Mouse (Mus musculus) embryonic facial prominence, embryonic 11.5 days (tissue): ENCODE measurements at regions not wholly inside any gene's neighbourhood (a gene's known extent, or its start where the extent isn't known, plus 50 kb on each side); places are given as distances from the start of the nearest gene placed in this dataset.

Experiments
- ATAC-seq: fragments of 200-750 bp; cut with Nextera tagmentation; replicated peaks from 2 replicates; pipeline ENCODE4 v1.8.0; 2017; ENCODE audit warnings: low read depth; ENCODE audit not compliant: insufficient number of reproducible peaks, low FRiP score, low TSS enrichment
- DNase-seq: peaks from one replicate; pipeline ENCODE4 v3.0.0-alpha.2; 2015; ENCODE audit warnings: low spot score
- H3K27ac ChIP-seq: fragments of 300-500 bp; sonication (generic); replicated peaks from 2 replicates; pipeline ENCODE4 v1.5.1; 2014; ENCODE audit warnings: mild to moderate bottlenecking, low read depth, low read length, control low read depth
- H3K27me3 ChIP-seq: fragments of 300-500 bp; sonication (generic); 2 replicates; pipeline ENCODE4 v1.6.1; 2014; ENCODE audit warnings: mild to moderate bottlenecking, low read length, moderate library complexity, mixed read lengths; ENCODE audit not compliant: control insufficient read depth, insufficient read depth
- H3K36me3 ChIP-seq: fragments of 300-500 bp; sonication (generic); replicated peaks from 2 replicates; pipeline ENCODE4 v1.6.1; 2014; ENCODE audit warnings: low read depth, mild to moderate bottlenecking, low read length, moderate library complexity, mixed read lengths; ENCODE audit not compliant: control insufficient read depth, insufficient read depth
- H3K4me1 ChIP-seq: fragments of 300-500 bp; sonication (generic); 2 replicates; pipeline ENCODE4 v1.6.1; 2014; ENCODE audit warnings: low read length, mixed read lengths; ENCODE audit not compliant: control insufficient read depth, insufficient read depth
- H3K4me2 ChIP-seq: fragments of 300-500 bp; sonication (generic); 2 replicates; pipeline ENCODE4 v1.6.1; 2014; ENCODE audit warnings: low read depth, mild to moderate bottlenecking, control low read depth, low read length, moderate library complexity
- H3K4me3 ChIP-seq: fragments of 300-500 bp; sonication (generic); 2 replicates; pipeline ENCODE4 v1.5.1; 2014; ENCODE audit warnings: low read depth, low read length, control low read depth
- H3K9ac ChIP-seq: fragments of 300-500 bp; sonication (generic); replicated peaks from 2 replicates; pipeline ENCODE4 v1.6.1; 2014; ENCODE audit warnings: mild to moderate bottlenecking, control low read depth, low read length
- H3K9me3 ChIP-seq: fragments of 300-500 bp; sonication (generic); replicated peaks from 2 replicates; pipeline ENCODE4 v1.6.1; 2016; ENCODE audit warnings: mild to moderate bottlenecking, low read length, inconsistent platforms, mixed read lengths; ENCODE audit not compliant: control insufficient read depth
- WGBS: fragments of 180-500 bp; shearing (Covaris S2); extraction: QIAGEN DNeasy Blood & Tissue Kit; methylation state at CpG from one replicate; pipeline ENCODE4 v1.1.7; 2014; 5-methylcytosine and 5-hydroxymethylcytosine counted together

GRCm38 (mm10) chr3:148729242-148729680 lies 261.1 kb downstream of the Adgrl2 start:
- Histone ChIP-seq H3K27ac (no peak overlapping the region), H3K4me1 (no peaks in the 10 kb centered on the region), H3K27me3 (no peaks in the 10 kb centered on the region), H3K36me3 (no peaks in the 10 kb centered on the region), H3K4me3 (no peak overlapping the region), H3K9ac (no peak overlapping the region), H3K9me3 (no peaks in the 10 kb centered on the region), H3K4me2 (no peak overlapping the region)
- ATAC-seq (no peak), DNase-seq (no peak)
- WGBS: 66% methylated on average over 7 of the region's 7 CpGs

GRCm38 (mm10) chr3:148728513-148729241 lies 261.7 kb downstream of the Adgrl2 start:
- no peak overlapping the region for H3K27ac ChIP-seq
- WGBS: 69% methylated on average over 6 of the region's 6 CpGs
- H3K9ac ChIP-seq: no peak overlapping the region
- H3K9me3 ChIP-seq: no peaks in the 10 kb centered on the region
- DNase-seq (no peak), ATAC-seq (no peak)
- H3K4me2 ChIP-seq: no peak overlapping the region
- H3K36me3 ChIP-seq: no peaks in the 10 kb centered on the region
- H3K4me3 ChIP-seq: no peak overlapping the region
- no peaks in the 10 kb centered on the region for H3K27me3 ChIP-seq
- no peaks in the 10 kb centered on the region for H3K4me1 ChIP-seq

GRCm38 (mm10) chr3:148726596-148727331 lies 263.6 kb downstream of the Adgrl2 start:
- Histone ChIP-seq H3K36me3 (no peaks in the 10 kb centered on the region), H3K4me1 (no peaks in the 10 kb centered on the region), H3K27ac (no peak overlapping the region), H3K9me3 (no peaks in the 10 kb centered on the region), H3K4me2 (no peak overlapping the region), H3K27me3 (no peaks in the 10 kb centered on the region), H3K4me3 (no peak overlapping the region), H3K9ac (no peak overlapping the region)
- ATAC-seq: no peak
- 41% methylated on average over 10 of the region's 10 CpGs for WGBS
- DNase-seq: no peak

GRCm38 (mm10) chr3:148696555-148696954 lies 293.8 kb downstream of the Adgrl2 start:
- no peaks in the 10 kb centered on the region for H3K36me3 ChIP-seq
- 77% methylated on average over 7 of the region's 7 CpGs for WGBS

GRCm38 (mm10) chr3:148695453-148695852 lies 294.9 kb downstream of the Adgrl2 start:
- Histone ChIP-seq H3K4me3 (no peak overlapping the region), H3K9me3 (no peaks in the 10 kb centered on the region), H3K36me3 (no peaks in the 10 kb centered on the region), H3K4me1 (no peaks in the 10 kb centered on the region), H3K4me2 (no peak overlapping the region), H3K9ac (no peak overlapping the region), H3K27ac (no peak overlapping the region), H3K27me3 (no peaks in the 10 kb centered on the region)
- ATAC-seq (no peak), DNase-seq (no peak)
- 90% methylated on average over 6 of the region's 6 CpGs for WGBS

More at GRCm38 (mm10) chr3:148696555-148696954, 293.8 kb downstream of the Adgrl2 start:
- Histone ChIP-seq H3K27me3 (no peaks in the 10 kb centered on the region), H3K9ac (no peak overlapping the region), H3K4me3 (no peak overlapping the region), H3K4me1 (no peaks in the 10 kb centered on the region), H3K27ac (no peak overlapping the region), H3K9me3 (no peaks in the 10 kb centered on the region), H3K4me2 (no peak overlapping the region)
- ATAC-seq (no peak), DNase-seq (no peak)

- Histone ChIP-seq H3K4me3 (no peak overlapping the region), H3K27me3 (no peaks in the 10 kb centered on the region), H3K4me1 (no peaks in the 10 kb centered on the region), H3K9me3 (no peaks in the 10 kb centered on the region), H3K27ac (no peak overlapping the region), H3K4me2 (no peak overlapping the region), H3K36me3 (no peaks in the 10 kb centered on the region), H3K9ac (no peak overlapping the region)
- ATAC-seq: no peak
- no peak for DNase-seq
Measured at GRCm38 (mm10) chr3:148683181-148683580, 307.2 kb downstream of the Adgrl2 start.

- Histone ChIP-seq H3K4me1 (no peaks in the 10 kb centered on the region), H3K27ac (no peak overlapping the region), H3K27me3 (no peaks in the 10 kb centered on the region), H3K9me3 (no peaks in the 10 kb centered on the region), H3K4me3 (no peak overlapping the region), H3K36me3 (no peaks in the 10 kb centered on the region), H3K4me2 (no peak overlapping the region), H3K9ac (no peak overlapping the region)
- WGBS: 74% methylated on average over 6 of the region's 6 CpGs
- ATAC-seq (no peak), DNase-seq (no peak)
Measured at GRCm38 (mm10) chr3:148682445-148682994, 307.8 kb downstream of the Adgrl2 start.

GRCm38 (mm10) chr3:148681186-148681585 lies 309.2 kb downstream of the Adgrl2 start:
- H3K4me1 ChIP-seq: no peaks in the 10 kb centered on the region
- H3K9me3 ChIP-seq: no peaks in the 10 kb centered on the region
- DNase-seq: peak; percentile 21
- H3K27me3 ChIP-seq: no peaks in the 10 kb centered on the region
- no peak overlapping the region for H3K9ac ChIP-seq
- H3K27ac ChIP-seq: no peak overlapping the region
- H3K36me3 ChIP-seq: no peaks in the 10 kb centered on the region
- H3K4me3 ChIP-seq: no peak overlapping the region
- no peak for ATAC-seq
- no peak overlapping the region for H3K4me2 ChIP-seq
- WGBS: 54% methylated on average over 2 of the region's 2 CpGs
